Mouse (Mus musculus): ENCODE measurements around the gene Gm45808. TPM values are rescaled to one million over a fixed set of nuclear protein-coding genes. Genes with fewer than 3 reads are reported as not detected.

Gene Gm45808
- polyA plus RNA-seq, 1 experiment from 2014 or later, result not detected

GRCm38 (mm10) chr7:45420615-45420919 is 66.0 kb downstream of the Gm45808 start, which contains the start of gene Lhb:
Lhb (plus strand) TSS chr7:45420820.
- Histone ChIP-seq H3K4me3 (ENCODE audit: low read depth, low read length) (no peak within 1 kb of the TSS), H3K9ac (ENCODE audit: low read length) (no peak within 1 kb of the TSS), H3K9me3 (ENCODE audit: control insufficient read depth, low read length) (no peaks in the 10 kb centered on the region), H3K27me3 (ENCODE audit: control insufficient read depth, insufficient read depth, low read length) (peaks cover 40% of the 10 kb centered on the region), H3K4me1 (replicated peaks; ENCODE audit: control insufficient read depth, insufficient read depth, low read length) (no peaks in the 10 kb centered on the region; the same call in 1 of the 2 replicates), H3K4me2 (ENCODE audit: low read depth, low read length, severe bottlenecking) (no peak within 1 kb of the TSS), H3K36me3 (ENCODE audit: control insufficient read depth, insufficient read depth, low read length) (peaks cover 30% of the 10 kb centered on the region; the same call in 1 of the 2 replicates), H3K27ac (ENCODE audit: low read depth, low read length) (no peak within 1 kb of the TSS)
- 55% methylated on average over 6 of the region's 6 CpGs for WGBS
- DNase-seq (ENCODE audit: low spot score), result no peak
- ATAC-seq (replicated peaks; ENCODE audit: low FRiP score), result no peak

GRCm38 (mm10) chr7:45419859-45420614 is 66.6 kb downstream of the Gm45808 start:
- Histone ChIP-seq H3K27me3 (ENCODE audit: control insufficient read depth, insufficient read depth, low read length) (peaks cover 45% of the 10 kb centered on the region), H3K4me1 (replicated peaks; ENCODE audit: control insufficient read depth, insufficient read depth, low read length) (peaks cover 2% of the 10 kb centered on the region; the same call in 1 of the 2 replicates), H3K9ac (ENCODE audit: low read length) (no peak overlapping the region), H3K4me2 (ENCODE audit: low read depth, low read length, severe bottlenecking) (no peak overlapping the region), H3K9me3 (ENCODE audit: control insufficient read depth, low read length) (no peaks in the 10 kb centered on the region), H3K36me3 (ENCODE audit: control insufficient read depth, insufficient read depth, low read length) (peaks cover 26% of the 10 kb centered on the region; the same call in 1 of the 2 replicates), H3K27ac (ENCODE audit: low read depth, low read length) (no peak overlapping the region), H3K4me3 (ENCODE audit: low read depth, low read length) (no peak overlapping the region)
- DNase-seq (ENCODE audit: low spot score) (no peak), ATAC-seq (replicated peaks; ENCODE audit: low FRiP score) (no peak)
- WGBS, result 16% methylated on average over 27 of the region's 27 CpGs

- Histone ChIP-seq H3K27me3 (ENCODE audit: control insufficient read depth, insufficient read depth, low read length) (peaks cover 66% of the 10 kb centered on the region), H3K4me1 (replicated peaks; ENCODE audit: control insufficient read depth, insufficient read depth, low read length) (peaks cover 13% of the 10 kb centered on the region; the same call in 1 of the 2 replicates), H3K4me3 (ENCODE audit: low read depth, low read length) (no peak overlapping the region), H3K9me3 (ENCODE audit: control insufficient read depth, low read length) (no peaks in the 10 kb centered on the region), H3K4me2 (ENCODE audit: low read depth, low read length, severe bottlenecking) (no peak overlapping the region), H3K27ac (ENCODE audit: low read depth, low read length) (no peak overlapping the region), H3K9ac (ENCODE audit: low read length) (no peak overlapping the region), H3K36me3 (ENCODE audit: control insufficient read depth, insufficient read depth, low read length) (peaks cover 12% of the 10 kb centered on the region; the same call in 1 of the 2 replicates)
- 11% methylated on average over 13 of the region's 13 CpGs for WGBS
- ATAC-seq (replicated peaks; ENCODE audit: low FRiP score) (no peak), DNase-seq (ENCODE audit: low spot score) (no peak)
Measured at GRCm38 (mm10) chr7:45417962-45418492, 68.6 kb downstream of the Gm45808 start.

Small RNA genes lying within 50 kb of the gene (microRNA-seq; reads per million reads assigned to microRNA genes)
- gene Gm22133 (ENCODE audit: insufficient number of aligned reads), result not detected

Other genes with a start within 250 kb of the Gm45808 start
- 0.60 and 1.1 TPM in 2 replicates for gene Cd37, start 247.7 kb downstream of the Gm45808 start, polyA plus RNA-seq (2014; fragmentation: Nextera tagmentation; extraction: Ambion mirVana)
- gene Slc6a16, start 245.7 kb downstream of the Gm45808 start, polyA plus RNA-seq (2014; fragmentation: Nextera tagmentation; extraction: Ambion mirVana), result 0.36 TPM in 1 of 2 replicates, not detected in the other
- not detected in 2 replicates for gene Slc6a21, start 209.3 kb downstream of the Gm45808 start, polyA plus RNA-seq (2014; fragmentation: Nextera tagmentation; extraction: Ambion mirVana)
- gene Trpm4, start 153.0 kb downstream of the Gm45808 start, polyA plus RNA-seq (2014; fragmentation: Nextera tagmentation; extraction: Ambion mirVana), result 5.6 and 6.8 TPM in 2 replicates
- not detected in 2 replicates for gene Hrc, start 151.5 kb downstream of the Gm45808 start, polyA plus RNA-seq (2014; fragmentation: Nextera tagmentation; extraction: Ambion mirVana)
- 11.6 and 13.0 TPM in 2 replicates for gene Ppfia3, start 119.8 kb downstream of the Gm45808 start, polyA plus RNA-seq (2014; fragmentation: Nextera tagmentation; extraction: Ambion mirVana)
- 0.48 and 1.5 TPM in 2 replicates for gene Lin7b, start 116.2 kb downstream of the Gm45808 start, polyA plus RNA-seq (2014; fragmentation: Nextera tagmentation; extraction: Ambion mirVana)
- gene Snrnp70, start 91.1 kb downstream of the Gm45808 start, polyA plus RNA-seq (2014; fragmentation: Nextera tagmentation; extraction: Ambion mirVana), result 79.8 and 87.9 TPM in 2 replicates
- gene Kcna7, start 81.2 kb downstream of the Gm45808 start, polyA plus RNA-seq (2014; fragmentation: Nextera tagmentation; extraction: Ambion mirVana), result not detected in 2 replicates
- 0.33 and 0.67 TPM in 2 replicates for gene Ntf5, start 73.1 kb downstream of the Gm45808 start, polyA plus RNA-seq (2014; fragmentation: Nextera tagmentation; extraction: Ambion mirVana)
- not detected in 2 replicates for gene Lhb, start 66.0 kb downstream of the Gm45808 start, polyA plus RNA-seq (2014; fragmentation: Nextera tagmentation; extraction: Ambion mirVana)
- 37.0 and 37.6 TPM in 2 replicates for gene Gys1, start 52.0 kb downstream of the Gm45808 start, polyA plus RNA-seq (2014; fragmentation: Nextera tagmentation; extraction: Ambion mirVana)
- gene Ruvbl2, start 48.7 kb downstream of the Gm45808 start, polyA plus RNA-seq (2014; fragmentation: Nextera tagmentation; extraction: Ambion mirVana), result 175 and 183 TPM in 2 replicates
- gene Ftl1, start 26.9 kb downstream of the Gm45808 start, polyA plus RNA-seq (2014; fragmentation: Nextera tagmentation; extraction: Ambion mirVana), result 4,947 and 5,145 TPM in 2 replicates
- gene Bax, start 19.9 kb downstream of the Gm45808 start, polyA plus RNA-seq (2014; fragmentation: Nextera tagmentation; extraction: Ambion mirVana), result 192 and 202 TPM in 2 replicates
- gene Tulp2, start 4.9 kb downstream of the Gm45808 start, polyA plus RNA-seq (2014; fragmentation: Nextera tagmentation; extraction: Ambion mirVana), result 0.13 and 0.29 TPM in 2 replicates
- 4.3 and 4.6 TPM in 2 replicates for gene Dhdh, start 2.0 kb upstream of the Gm45808 start, polyA plus RNA-seq (2014; fragmentation: Nextera tagmentation; extraction: Ambion mirVana)
- gene Nucb1, start 23.6 kb upstream of the Gm45808 start, polyA plus RNA-seq (2014; fragmentation: Nextera tagmentation; extraction: Ambion mirVana), result 90.4 and 109 TPM in 2 replicates
- gene Ppp1r15a, start 39.5 kb upstream of the Gm45808 start, polyA plus RNA-seq (2014; fragmentation: Nextera tagmentation; extraction: Ambion mirVana), result 17.4 and 17.8 TPM in 2 replicates
- 0.80 and 1.5 TPM in 2 replicates for gene Plekha4, start 39.5 kb upstream of the Gm45808 start, polyA plus RNA-seq (2014; fragmentation: Nextera tagmentation; extraction: Ambion mirVana)
- gene Hsd17b14, start 68.1 kb upstream of the Gm45808 start, polyA plus RNA-seq (2014; fragmentation: Nextera tagmentation; extraction: Ambion mirVana), result 0.25 and 1.2 TPM in 2 replicates
- 24.8 and 25.7 TPM in 2 replicates for gene Bcat2, start 83.3 kb upstream of the Gm45808 start, polyA plus RNA-seq (2014; fragmentation: Nextera tagmentation; extraction: Ambion mirVana)
- not detected in 2 replicates for gene Fgf21, start 128.7 kb upstream of the Gm45808 start, polyA plus RNA-seq (2014; fragmentation: Nextera tagmentation; extraction: Ambion mirVana)
- not detected in 2 replicates for gene Fut1, start 130.5 kb upstream of the Gm45808 start, polyA plus RNA-seq (2014; fragmentation: Nextera tagmentation; extraction: Ambion mirVana)
- not detected in 2 replicates for gene Izumo1, start 135.0 kb upstream of the Gm45808 start, polyA plus RNA-seq (2014; fragmentation: Nextera tagmentation; extraction: Ambion mirVana)
- gene Rasip1, start 140.7 kb upstream of the Gm45808 start, polyA plus RNA-seq (2014; fragmentation: Nextera tagmentation; extraction: Ambion mirVana), result 6.5 and 7.3 TPM in 2 replicates
- 1.7 and 3.3 TPM in 2 replicates for gene Mamstr, start 153.2 kb upstream of the Gm45808 start, polyA plus RNA-seq (2014; fragmentation: Nextera tagmentation; extraction: Ambion mirVana)
- gene Fut2, start 179.6 kb upstream of the Gm45808 start, polyA plus RNA-seq (2014; fragmentation: Nextera tagmentation; extraction: Ambion mirVana), result 0.15 TPM in 1 of 2 replicates, not detected in the other
- 0.41 TPM in 1 of 2 replicates, not detected in the other for gene Ntn5, start 197.2 kb upstream of the Gm45808 start, polyA plus RNA-seq (2014; fragmentation: Nextera tagmentation; extraction: Ambion mirVana)
- gene Sec1, start 207.6 kb upstream of the Gm45808 start, polyA plus RNA-seq (2014; fragmentation: Nextera tagmentation; extraction: Ambion mirVana), result 0.39 and 0.52 TPM in 2 replicates
- gene Car11, start 213.0 kb upstream of the Gm45808 start, polyA plus RNA-seq (2014; fragmentation: Nextera tagmentation; extraction: Ambion mirVana), result 3.6 and 4.1 TPM in 2 replicates
- gene Dbp, start 218.3 kb upstream of the Gm45808 start, polyA plus RNA-seq (2014; fragmentation: Nextera tagmentation; extraction: Ambion mirVana), result 2.9 and 3.3 TPM in 2 replicates
- 936 and 958 TPM in 2 replicates for gene Rpl18, start 228.6 kb upstream of the Gm45808 start, polyA plus RNA-seq (2014; fragmentation: Nextera tagmentation; extraction: Ambion mirVana)
- gene Sphk2, start 231.2 kb upstream of the Gm45808 start, polyA plus RNA-seq (2014; fragmentation: Nextera tagmentation; extraction: Ambion mirVana), result 27.0 and 27.9 TPM in 2 replicates
- 0.80 and 1.2 TPM in 2 replicates for gene Fam83e, start 234.4 kb upstream of the Gm45808 start, polyA plus RNA-seq (2014; fragmentation: Nextera tagmentation; extraction: Ambion mirVana)
- not detected in 2 replicates for gene Spaca4, start 239.0 kb upstream of the Gm45808 start, polyA plus RNA-seq (2014; fragmentation: Nextera tagmentation; extraction: Ambion mirVana)